Mouse (Mus musculus) G1E-ER4 (cell line): ENCODE data around the gene Ermn. TPM values are rescaled to one million over a fixed set of nuclear protein-coding genes. Genes with fewer than 3 reads are reported as not detected.

Source experiments
- GATA1 ChIP-seq: IDR thresholded peaks from one replicate; pipeline ENCODE4 v1.8.0; 2012; ENCODE audit warnings: low read length, inconsistent platforms
- polyA plus RNA-seq: library from polyadenylated mRNA; stranded (reverse); fragments of >175 nt; gene quantifications from 2 replicates; pipeline ENCODE4 v1.2.3, GENCODE M21; 2012

Ermn gene
- polyA plus RNA-seq, result not detected in 2 replicates

DNA sequence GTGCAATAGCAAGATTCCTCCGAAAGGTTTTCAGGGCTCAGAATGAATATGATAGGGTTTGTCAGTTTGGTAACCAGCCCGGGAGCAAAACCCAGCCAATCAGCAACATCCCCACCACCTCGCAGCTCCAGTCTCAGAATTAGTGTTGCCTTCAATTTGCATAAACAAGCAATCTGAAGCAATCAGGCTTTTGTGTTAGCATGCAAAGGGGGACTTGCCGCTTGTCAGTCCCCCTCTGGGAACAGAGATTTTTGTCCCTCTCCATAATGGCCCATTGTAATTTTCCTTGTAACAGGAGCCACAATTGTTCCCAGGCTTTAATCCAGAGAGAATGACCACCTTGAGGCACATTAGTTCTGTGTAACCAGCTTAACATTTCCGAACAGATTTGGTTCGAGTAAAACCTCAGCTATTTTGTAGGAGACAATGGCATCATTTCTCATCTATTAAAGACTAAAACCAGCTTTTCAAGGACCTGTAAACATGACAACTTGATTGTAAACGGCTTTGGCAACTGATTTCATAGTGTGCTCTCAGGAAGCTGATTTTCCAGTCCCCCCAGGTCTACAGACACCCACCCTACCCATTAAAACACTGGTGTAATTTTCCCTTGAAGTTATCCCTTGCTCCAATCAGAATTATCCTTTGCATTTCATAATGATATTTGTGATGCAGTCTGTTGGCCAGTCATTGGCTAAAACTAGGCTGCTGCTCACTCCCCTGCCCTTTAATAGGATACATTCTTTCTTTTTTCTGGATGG, at the start of gene Ermn:
TSS of gene Ermn (minus strand) at position 44 of the 761 bp plus-strand sequence.
- TF ChIP-seq GATA1, result no peak

DNA sequence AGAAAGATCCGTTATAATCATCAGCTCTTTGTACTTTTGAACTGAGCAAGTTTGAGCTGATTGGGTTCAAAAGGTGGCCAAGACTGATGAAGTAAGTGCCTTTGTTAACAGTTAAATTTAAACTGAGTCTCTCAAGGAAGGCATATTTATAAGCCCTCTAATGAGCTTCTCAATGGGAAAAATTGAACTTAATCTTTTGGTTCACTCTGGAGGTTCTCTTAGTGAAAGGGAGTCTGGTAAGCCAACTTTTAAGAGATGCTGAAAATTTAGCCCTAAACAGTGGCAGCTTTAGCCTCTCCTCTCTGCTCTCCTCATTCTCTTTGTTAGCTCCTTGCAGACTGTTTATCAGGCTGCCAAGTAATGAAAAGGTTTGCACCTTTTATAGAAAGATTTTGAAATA, 42.2 kb upstream of the Ermn start:
- TF ChIP-seq GATA1, result no peak

GRCm38 (mm10) chr2:58086420-58086819, 33.8 kb upstream of the Ermn start:
- no peak for TF ChIP-seq GATA1

- TF ChIP-seq GATA1, result no peak
Observed at GRCm38 (mm10) chr2:58079849-58080248, 27.2 kb upstream of the Ermn start.

DNA sequence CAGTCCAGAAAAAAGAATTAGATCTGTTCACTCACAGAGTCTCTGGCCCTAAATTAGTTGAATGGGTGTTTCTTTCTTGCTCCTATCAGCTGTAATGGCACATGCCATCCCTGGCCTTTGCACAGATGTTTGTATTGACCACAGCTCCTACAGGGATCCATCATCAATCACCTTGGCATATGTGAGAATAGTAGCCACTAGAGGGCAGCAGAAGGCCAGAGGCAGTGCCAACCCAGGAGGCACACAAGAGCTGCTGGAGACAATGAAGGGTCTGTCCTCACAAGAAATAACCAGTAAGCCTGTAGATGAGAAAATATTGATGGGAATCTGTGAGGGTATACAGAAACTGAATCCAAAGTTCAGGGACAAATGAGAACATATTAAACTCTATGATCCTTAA, 2.7 kb upstream of the Ermn start:
- no peak for TF ChIP-seq GATA1

- TF ChIP-seq GATA1, result no peak
Observed at GRCm38 (mm10) chr2:58041867-58042266, 10.8 kb downstream of the Ermn start.

DNA sequence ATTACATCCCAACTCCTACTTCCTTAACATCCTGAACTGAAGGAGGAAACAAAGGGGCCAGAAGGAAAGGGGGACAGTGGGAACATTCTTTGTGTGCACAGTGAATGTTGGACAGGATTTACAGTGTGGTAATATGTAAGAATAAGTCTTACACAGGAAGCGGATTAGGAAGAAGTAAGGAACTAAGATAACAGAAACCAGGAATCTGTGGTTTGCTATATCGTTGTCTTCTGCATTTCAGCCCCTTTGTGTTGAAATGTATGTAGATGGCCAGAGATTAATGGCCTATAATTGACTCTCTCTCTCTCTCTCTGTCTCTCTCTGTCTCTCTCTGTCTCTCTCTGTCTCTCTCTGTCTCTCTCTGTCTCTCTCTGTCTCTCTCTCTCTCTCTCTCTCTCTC, 15.7 kb downstream of the Ermn start:
- TF ChIP-seq GATA1, result no peak

DNA sequence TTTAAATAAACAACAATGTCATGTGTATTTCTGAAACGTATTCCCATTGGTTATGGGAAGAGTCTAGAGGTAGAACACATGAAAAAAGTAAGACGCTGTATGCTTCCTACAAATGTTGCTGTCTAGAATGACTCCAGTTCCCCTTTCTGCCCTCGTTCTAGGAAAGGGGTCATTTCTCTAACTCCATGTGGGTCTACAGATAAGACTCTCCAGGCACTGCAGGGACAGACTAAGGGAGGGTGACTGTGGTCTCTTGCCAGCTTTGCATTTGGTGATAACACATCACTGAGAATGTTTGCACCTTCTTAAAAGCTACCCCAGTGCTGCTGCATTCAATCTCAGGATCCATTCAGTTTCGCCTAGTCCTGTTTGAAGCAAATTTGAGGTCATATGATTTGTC, 17.0 kb downstream of the Ermn start:
- no peak for TF ChIP-seq GATA1

- no peak for TF ChIP-seq GATA1
Observed at GRCm38 (mm10) chr2:58031431-58031830, 21.2 kb downstream of the Ermn start.

DNA sequence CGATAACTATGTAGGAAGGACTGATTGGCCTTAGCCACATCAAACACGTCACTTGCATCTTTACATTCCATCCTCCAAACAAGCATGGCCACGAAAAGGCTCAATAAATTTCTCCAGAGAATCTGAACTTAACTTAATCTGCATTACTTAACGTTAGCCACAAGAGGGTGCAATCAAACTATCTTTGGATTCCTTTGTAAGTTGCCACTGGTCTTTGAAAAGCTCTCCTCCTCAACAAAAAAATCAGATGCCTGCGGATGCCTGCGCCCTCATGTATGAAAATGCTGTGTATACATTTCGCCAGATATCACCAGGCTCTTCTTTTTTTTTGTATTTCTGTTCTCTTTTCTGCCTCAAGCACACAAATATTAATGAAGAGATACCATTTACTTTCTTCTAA, 23.3 kb downstream of the Ermn start:
- no peak for TF ChIP-seq GATA1

DNA sequence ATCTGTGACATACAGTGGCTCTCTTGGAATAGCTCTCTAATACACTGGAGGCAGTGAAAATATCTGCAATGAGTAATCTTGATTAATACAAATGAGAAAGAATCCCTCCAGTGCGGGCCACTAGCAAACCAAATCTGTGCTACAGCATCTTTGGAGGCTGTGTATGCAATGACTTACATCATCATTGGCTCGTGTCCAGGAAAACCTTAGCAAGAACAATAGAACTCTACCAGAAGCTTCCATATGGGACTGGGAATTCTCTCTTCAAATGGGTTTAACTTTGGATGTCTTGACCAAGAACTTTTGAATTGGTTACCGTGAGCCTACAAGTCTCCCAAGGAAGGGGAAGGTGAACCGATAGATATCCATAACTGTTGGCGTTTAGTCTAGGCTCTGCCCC, 25.9 kb downstream of the Ermn start:
- TF ChIP-seq GATA1, result no peak

DNA sequence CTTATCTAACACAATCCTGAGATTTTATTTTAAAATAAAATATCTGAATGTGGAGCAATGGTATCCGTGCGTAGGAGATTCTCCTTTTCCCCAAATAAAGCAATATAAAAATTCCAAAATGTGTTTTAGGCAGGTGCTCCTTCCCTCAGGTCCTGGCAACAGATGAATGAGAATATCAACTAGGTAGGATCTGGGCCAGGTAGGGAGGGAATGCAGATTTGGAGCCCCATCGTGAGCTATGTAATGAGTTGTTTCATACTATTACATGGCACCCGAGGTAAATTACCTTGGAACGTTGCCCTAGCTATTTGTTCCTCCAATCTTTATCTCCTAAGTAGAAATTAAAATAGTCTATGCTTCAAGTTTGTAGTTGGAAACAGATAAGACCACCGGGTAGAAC, 29.1 kb downstream of the Ermn start:
- no peak for TF ChIP-seq GATA1

GRCm38 (mm10) chr2:58007081-58007480, 45.6 kb downstream of the Ermn start:
- TF ChIP-seq GATA1, result no peak

- no peak for TF ChIP-seq GATA1
Observed at GRCm38 (mm10) chr2:58001497-58001896, 51.2 kb downstream of the Ermn start.

DNA sequence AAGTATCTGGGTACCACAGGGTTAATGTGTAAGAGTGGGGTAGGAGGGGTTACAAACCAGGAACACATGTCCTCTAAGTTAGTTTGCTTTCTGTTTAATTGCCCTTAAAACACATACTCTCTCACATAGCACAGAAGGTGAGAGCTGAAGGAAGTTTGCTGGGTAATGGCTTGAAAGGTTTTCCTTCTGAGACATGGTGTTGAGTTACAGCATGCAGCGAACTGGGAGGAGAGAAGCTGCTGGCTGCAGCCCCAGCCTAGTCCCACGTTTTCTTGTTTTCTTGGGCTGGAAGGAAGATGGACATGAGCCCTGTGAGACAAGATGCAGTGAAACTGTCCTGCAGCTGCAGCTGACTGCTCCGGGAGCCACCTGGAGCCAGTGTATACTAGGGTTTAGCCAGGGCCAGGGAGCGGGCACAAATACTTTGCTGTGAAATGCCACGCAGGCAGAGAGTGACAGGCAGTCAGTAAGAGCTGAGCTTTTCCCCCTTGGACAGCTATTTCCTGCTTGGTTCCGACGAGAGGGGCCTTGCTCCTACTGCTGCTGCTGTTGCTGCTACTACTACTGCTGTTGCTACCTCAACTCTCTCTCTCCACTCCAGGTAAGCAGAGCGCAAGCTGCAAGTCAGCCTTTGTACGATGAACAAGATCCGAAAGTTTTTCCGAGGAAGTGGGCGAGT, 54.8 kb downstream of the Ermn start, which contains the start of gene Galnt5:
TSS of gene Galnt5 (plus strand) at position 133 of the 679 bp plus-strand sequence.
- no peak for TF ChIP-seq GATA1

Other genes starting within 250 kb of the Ermn start
- not detected in 2 replicates for gene Galnt5, start 55.0 kb downstream of the Ermn start, polyA plus RNA-seq
- not detected in 2 replicates for gene Cytip, start 142.7 kb upstream of the Ermn start, polyA plus RNA-seq